Mouse (Mus musculus) embryonic fibroblast, embryonic 13.5 days (primary cell): ENCODE measurements at regions not wholly inside any gene's neighbourhood (a gene's known extent, or its start where the extent isn't known, plus 50 kb on each side); places are given as distances from the start of the nearest gene placed in this dataset.

Experiments used
- CTCF ChIP-seq: IDR thresholded peaks from 2 replicates; pipeline ENCODE4 v1.5.1; 2011; ENCODE audit warnings: mild to moderate bottlenecking, control low read depth, low read length, moderate library complexity, borderline replicate concordance; ENCODE audit not compliant: insufficient read depth
- POLR2A ChIP-seq: IDR thresholded peaks from 2 replicates; pipeline ENCODE4 v1.6.1; 2011; ENCODE audit warnings: low read depth, mild to moderate bottlenecking, control low read depth, low read length, moderate library complexity

DNA sequence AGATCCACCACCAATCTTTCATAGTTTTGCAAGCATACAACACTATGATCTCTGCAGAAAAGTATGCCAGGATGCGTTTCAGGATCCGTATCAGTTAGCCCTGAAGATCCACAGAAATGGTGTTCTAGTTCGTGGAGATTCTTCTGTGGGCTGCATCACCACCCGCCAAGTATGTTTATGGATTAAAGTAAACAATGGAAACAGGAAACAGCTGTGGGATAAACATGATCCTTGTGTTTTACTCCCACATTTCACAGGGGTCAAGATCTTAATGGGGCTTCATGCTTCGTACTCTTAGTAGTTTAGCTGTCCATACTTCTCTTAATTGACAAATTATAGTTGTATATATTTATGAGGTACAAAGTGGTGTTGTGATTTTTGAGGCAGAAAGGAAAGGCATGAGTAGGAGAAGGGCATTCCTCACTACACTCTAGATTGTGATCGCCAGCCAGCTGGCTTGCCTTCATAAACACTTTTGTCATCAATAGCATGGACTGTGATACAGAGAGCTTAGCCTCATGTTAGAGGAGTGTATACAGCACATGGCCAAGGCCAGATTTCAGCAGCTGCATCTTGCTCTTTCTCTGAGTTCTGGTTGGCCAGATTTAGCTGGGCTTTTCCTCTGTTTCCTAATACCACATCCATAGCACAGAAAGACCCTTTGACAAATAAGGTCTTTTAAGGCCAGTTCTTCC is 195.8 kb upstream of the Fermt1 start:
- no peak for TF ChIP-seq POLR2A
- TF ChIP-seq CTCF = no peak
